Mouse (Mus musculus): Measurements from ENCODE around the gene Itga4.
A peak's percentile ranks its signal among the peaks of the same experiment; 100 is the strongest.

DNA sequence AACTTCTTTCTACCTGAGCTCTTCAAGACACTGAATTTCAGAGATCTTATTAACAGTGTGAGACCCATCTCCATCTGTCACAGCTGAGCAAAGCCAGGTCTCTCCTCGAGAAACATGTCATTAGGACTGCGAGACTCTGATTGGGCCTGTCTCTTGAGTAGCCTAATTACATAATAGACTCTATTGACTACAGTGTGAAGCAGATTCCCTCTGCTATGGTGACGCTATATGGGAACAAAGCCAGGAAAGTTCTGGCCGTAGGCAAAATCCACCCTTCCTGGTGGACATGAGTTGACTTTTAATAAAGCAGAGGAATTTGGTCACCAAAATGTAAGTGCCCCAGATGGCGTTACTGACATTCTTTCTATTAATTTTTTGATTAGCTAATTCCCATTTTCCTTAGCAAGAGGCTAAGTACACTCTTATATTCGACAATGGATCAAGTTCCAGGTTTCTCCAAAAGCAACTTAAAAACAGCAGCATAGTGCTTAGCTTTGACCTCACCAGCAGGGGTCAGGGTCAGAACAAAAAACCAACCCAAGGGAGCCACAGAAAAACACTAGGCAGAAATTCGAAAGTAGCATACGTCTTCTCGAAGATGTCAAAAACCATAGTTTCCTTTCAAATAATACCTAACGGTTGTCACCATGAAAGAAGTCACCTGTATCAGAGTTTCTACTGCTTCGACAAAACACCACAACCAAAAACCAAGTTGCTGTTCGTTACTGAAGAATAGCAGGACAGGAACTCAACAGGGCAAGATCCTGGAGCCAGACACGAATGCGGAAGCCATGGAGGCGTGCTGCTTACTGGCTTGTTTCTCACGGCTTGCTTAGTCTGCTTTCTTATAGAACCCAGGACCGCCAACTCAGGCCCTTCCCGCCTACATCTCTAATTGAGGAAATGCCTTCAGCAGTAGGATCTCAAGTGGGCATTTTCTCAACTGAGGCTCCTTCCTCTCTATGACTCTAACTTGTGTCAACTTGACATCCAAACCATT is 112.5 kb downstream of the Itga4 start:
- TF ChIP-seq CTCF (IDR thresholded peaks at IDR 0.05; ENCODE audit: low read depth) (peak; percentile 40), EP300 (IDR thresholded peaks at IDR 0.05; ENCODE audit: low read depth) (no peak)

Measured in liver, postnatal 0 days (tissue).